Mouse (Mus musculus) G1E (cell line): Measurements from ENCODE around the gene Nms.

Source experiments
- CTCF ChIP-seq: IDR thresholded peaks from 2 replicates; pipeline ENCODE4 v1.5.1; 2012; ENCODE audit warnings: low read depth, low read length, inconsistent platforms, mixed read lengths
- GATA1 ChIP-seq: IDR thresholded peaks from 2 replicates; pipeline ENCODE4 v1.6.1; 2012; ENCODE audit warnings: borderline replicate concordance, low read length, inconsistent platforms, mixed read lengths
- POLR2AphosphoS5 ChIP-seq: IDR thresholded peaks from 2 replicates; pipeline ENCODE4 v1.6.1; 2012; ENCODE audit warnings: low read depth, low read length, inconsistent platforms; ENCODE audit not compliant: insufficient replicate concordance

GRCm38 (mm10) chr1:38928996-38929395 lies 10.0 kb upstream of the Nms start:
- TF ChIP-seq CTCF (no peak), POLR2AphosphoS5 (no peak), GATA1 (no peak)
